Mouse (Mus musculus): ENCODE results near the gene Napepld. TPM values are rescaled to one million over a fixed set of nuclear protein-coding genes. Genes with fewer than 3 reads are reported as not detected.
"Not testable (repeated sequence)": the region's sequence is repeated elsewhere in the genome, so short reads cannot be mapped to it uniquely, and the experiment has no call there.

Gene Napepld
- total and polyA plus RNA-seq, 3 experiments = 21.2 to 54.5 (median 21.6) TPM

- no peak for DNase-seq
These were observed 5.3 kb upstream of the Napepld start for GRCm38 (mm10) chr5:21706546-21706945.

DNA sequence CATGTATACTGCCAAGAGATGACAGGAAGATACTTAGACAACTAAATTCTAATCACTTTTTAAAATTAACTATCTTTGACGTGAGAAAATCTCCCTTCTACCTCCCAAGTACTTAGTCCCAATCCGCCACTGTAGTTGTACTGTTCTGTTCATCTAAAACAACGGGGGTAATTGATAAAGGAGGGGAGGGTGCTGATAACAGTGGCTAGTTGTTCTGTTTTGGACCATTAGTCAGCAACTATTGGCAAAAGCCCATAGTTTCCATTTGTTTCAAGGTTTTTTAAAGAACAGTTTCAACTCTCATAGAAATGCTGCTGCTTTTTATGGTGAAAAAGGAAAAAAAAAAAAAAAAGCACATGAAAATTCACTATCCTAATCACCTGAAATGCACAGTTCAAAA, 2.5 kb upstream of the Napepld start:
- no peak for DNase-seq

GRCm38 (mm10) chr5:21702873-21703475, 1.8 kb upstream of the Napepld start:
- no peak for DNase-seq

GRCm38 (mm10) chr5:21702009-21702364, 791 bp upstream of the Napepld start:
- no peak for DNase-seq

GRCm38 (mm10) chr5:21700934-21701333, 262 bp downstream of the Napepld start:
- DNase-seq = no peak

- DNase-seq = no peak
These were observed 849 bp downstream of the Napepld start for GRCm38 (mm10) chr5:21700272-21700821.

- not testable (repeated sequence) for DNase-seq
These were observed 1.6 kb downstream of the Napepld start for GRCm38 (mm10) chr5:21699555-21699954.

- no peak for DNase-seq
These were observed 6.2 kb downstream of the Napepld start for GRCm38 (mm10) chr5:21694854-21695490.

DNA sequence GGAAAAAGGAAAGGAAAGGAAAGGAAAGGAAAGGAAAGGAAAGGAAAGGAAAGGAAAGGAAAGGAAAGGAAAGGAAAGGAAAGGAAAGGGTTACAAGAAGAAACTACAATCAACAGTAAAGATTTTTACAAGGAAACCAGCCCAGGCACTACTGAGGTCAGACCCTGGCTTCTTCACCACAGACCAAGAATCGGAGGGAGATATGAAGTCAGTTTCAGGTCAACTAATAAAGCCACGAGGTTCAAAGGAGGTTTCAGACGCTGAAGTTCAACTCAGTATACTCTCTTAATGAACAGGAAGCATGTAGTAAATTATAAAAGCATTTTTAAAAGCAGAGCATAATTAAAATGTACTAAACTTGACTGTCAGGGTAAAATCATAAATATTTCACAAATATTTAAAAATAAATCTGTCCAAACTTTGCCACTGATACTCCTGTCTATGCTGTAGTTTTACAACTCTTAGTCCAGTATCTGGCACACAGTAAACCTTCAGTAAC, 7.8 kb downstream of the Napepld start:
- no peak for DNase-seq

DNA sequence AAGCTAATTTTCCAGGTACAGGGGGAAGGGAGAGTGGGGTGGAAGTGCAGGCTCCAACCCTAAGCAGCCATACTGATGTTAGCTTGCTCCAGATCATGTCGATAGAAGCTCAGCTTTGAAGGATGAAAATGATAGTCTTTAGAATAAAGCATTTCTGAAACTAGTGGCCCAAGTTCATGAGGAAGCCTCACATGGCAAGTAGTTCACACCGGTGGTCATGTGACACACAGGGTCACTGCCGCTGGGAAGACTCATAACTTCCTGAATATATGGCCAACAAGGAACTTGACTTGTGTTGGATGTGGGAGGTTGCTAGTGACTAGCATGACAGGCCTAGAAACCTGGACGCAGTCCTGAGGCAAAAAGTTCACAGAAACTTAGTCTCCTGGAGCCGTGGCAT, 9.0 kb downstream of the Napepld start:
- no peak for DNase-seq

DNA sequence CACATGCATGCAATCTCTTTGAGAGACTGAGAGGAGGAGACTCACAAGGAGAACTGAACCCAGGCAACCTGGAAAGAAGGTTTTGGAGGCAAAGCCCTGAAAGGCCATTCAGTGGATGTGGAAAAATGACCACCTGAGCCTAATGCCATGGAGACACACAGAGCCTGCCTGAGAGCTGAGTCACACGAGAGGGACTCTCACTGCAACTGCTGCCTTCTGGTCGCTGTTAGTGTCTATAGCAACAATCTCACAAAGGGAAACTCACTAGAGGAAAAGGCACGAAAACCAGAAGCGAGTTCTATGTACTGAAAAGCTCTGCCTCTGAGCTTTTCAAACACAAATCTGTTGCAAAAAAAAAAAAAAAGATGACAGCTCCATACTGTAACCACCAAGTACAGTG, 14.2 kb downstream of the Napepld start:
- no peak for DNase-seq

DNA sequence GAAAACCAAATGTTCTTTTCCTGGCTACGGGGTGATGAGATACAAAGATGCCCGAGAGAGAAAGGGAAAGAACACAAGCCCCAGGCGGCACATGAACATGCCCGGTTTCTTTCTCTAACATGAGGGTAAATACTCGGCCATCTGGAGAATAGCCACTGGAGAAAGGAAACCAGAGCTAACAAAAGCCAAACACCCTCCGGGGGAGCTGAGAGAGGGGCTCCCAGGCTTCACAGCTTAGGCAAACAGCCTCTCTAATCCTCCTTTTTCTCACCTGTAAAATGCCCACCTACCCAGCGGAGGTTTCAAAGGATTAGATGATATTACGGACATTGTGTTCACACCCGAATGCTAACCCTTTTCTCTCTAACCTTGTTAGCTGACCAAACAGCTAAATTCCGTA, 16.2 kb downstream of the Napepld start:
- DNase-seq = no peak

DNA sequence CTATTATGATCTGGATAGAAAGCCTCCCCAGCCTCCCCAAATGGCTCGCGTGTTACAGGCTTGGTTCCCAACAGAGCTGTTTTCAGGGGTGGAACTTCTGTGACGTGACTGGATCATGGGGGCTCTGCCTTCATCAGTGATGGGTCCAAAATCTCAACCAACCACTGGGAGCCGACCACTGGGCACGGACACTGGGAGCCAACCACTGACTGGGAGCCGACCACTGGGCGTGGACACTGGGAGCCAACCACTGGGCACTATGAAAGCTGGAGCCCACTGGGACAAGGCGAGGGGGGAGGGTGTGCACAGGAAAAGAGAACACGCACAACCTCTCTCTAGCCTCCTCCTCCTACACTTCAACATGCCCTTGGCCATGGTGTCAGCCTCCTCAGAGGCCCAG, 17.4 kb downstream of the Napepld start:
- no peak for DNase-seq

DNA sequence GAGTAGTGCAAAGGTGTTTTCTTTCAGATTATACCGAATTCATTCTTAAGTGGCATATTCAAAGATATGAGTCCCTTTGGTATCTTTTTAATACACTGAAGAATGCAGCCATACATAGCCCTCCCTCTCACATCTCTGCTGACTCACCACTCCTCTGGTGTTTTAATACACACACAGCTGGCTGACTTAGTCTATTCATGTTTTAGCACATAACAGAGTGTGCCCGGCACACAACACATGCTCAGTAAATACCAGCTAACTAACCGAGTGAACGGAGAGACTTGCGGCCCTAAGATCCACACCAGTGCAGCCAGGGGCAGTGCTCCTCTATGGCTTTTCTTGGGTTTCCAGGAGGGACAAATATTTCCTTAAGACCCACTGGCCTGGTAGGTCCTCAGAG, 20.3 kb downstream of the Napepld start:
- DNase-seq = no peak

- no peak for DNase-seq
These were observed 21.2 kb downstream of the Napepld start for GRCm38 (mm10) chr5:21680029-21680428.

GRCm38 (mm10) chr5:21678363-21678762, 22.8 kb downstream of the Napepld start:
- no peak for DNase-seq

- peak; percentile 46 for DNase-seq
These were observed 23.3 kb downstream of the Napepld start for GRCm38 (mm10) chr5:21677939-21678338.

- DNase-seq = no peak
These were observed 25.7 kb downstream of the Napepld start for GRCm38 (mm10) chr5:21675494-21675893.

- no peak for DNase-seq
These were observed 26.2 kb downstream of the Napepld start for GRCm38 (mm10) chr5:21675019-21675418.

DNA sequence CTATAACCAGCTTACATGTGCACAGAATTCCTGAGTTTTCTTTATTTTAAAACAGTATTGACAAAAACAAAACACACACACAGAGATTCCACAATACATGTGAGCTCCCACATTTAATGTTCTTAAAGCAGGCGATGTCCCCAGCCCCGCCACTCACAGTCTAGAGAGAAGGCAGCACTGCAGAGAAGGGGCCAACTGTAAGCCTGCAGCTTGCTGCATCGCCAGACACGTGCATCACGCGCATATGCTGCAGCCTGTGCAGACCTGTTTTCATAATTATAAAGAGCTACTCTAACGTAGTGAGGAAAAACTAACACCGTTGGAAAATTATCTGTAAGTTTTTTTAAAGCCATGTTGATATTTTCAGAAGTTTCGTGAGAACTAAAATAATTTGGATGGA, 27.5 kb downstream of the Napepld start:
- DNase-seq = no peak

GRCm38 (mm10) chr5:21672812-21673635, 28.2 kb downstream of the Napepld start:
- no peak for DNase-seq

- DNase-seq = no peak
These were observed 31.9 kb downstream of the Napepld start for GRCm38 (mm10) chr5:21669307-21669706.

All from adrenal gland, adult 2 months (tissue).